ENCODE assay signal across 1 mouse cellular context in the genomic region with DNA sequence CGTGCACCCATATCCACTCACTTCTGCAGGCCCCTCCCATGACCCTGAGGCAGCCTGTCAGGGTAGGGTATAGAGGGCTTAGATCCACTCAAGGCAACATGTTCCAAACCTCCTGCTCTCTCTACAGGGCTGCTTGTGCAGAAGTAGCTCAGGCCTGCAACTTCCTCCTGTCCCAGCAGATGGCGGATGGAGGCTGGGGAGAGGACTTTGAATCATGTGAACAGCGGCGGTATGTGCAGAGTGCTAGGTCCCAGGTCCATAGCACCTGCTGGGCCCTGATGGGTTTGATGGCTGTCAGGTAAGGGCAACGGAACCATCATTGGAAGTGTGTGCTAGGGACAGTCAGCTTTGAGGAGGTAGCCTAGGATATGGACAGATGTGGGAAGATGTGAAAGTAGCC.
TF ChIP-seq lines count a peak whose summit lies in the region.

No protein-coding gene starts in this region.

TF ChIP-seq in MEL, 35 proteins besides CTCF, POLR2A, EP300 and RAD21 (continued from another document):
- TF ChIP-seq NRF1 (IDR thresholded peaks at IDR 0.05; ENCODE audit: insufficient read depth, low read depth, low read length, poor library complexity, severe bottlenecking) (no peak), MYC (IDR thresholded peaks at IDR 0.05; ENCODE audit: low read depth, low read length) (no peak), HCFC1 (IDR thresholded peaks at IDR 0.05; ENCODE audit: low read depth, low read length) (no peak), GABPA (IDR thresholded peaks at IDR 0.05; ENCODE audit: low read depth, low read length) (no peak), ZC3H11A (IDR thresholded peaks at IDR 0.05; ENCODE audit: low read depth, low read length) (no peak), MEF2A (IDR thresholded peaks at IDR 0.05; ENCODE audit: extremely low read depth, insufficient replicate concordance, low read depth, low read length, poor library complexity, severe bottlenecking) (no peak), BHLHE40 (IDR thresholded peaks at IDR 0.05; ENCODE audit: borderline replicate concordance, low read depth, low read length) (no peak)
